Mouse (Mus musculus) liver, adult 2 months (tissue): Measurements from ENCODE around the gene Timm22. TPM values are rescaled to one million over a fixed set of nuclear protein-coding genes. Genes with fewer than 3 reads are reported as not detected.

ENCODE experiments used
- DNase-seq: peaks from one replicate; pipeline ENCODE4 v3.0.0-alpha.2; 2011; ENCODE audit warnings: low read depth, low spot score; ENCODE audit errors: extremely low read depth
- H3K27ac ChIP-seq: fragments of 200-500 bp; replicated peaks from 2 replicates; pipeline ENCODE4 v1.5.1; 2012; ENCODE audit warnings: low read depth, mild to moderate bottlenecking, control low read depth, inconsistent platforms, low read length; ENCODE audit not compliant: insufficient read depth
- H3K27me3 ChIP-seq: fragments of 200-500 bp; 2 replicates; pipeline ENCODE4 v1.6.1; 2012; ENCODE audit warnings: mild to moderate bottlenecking, moderate library complexity, low read length, inconsistent platforms; ENCODE audit not compliant: control insufficient read depth, insufficient read depth
- H3K36me3 ChIP-seq: fragments of 200-500 bp; 2 replicates; pipeline ENCODE4 v1.6.1; 2012; ENCODE audit warnings: low read length, inconsistent platforms; ENCODE audit not compliant: control insufficient read depth, insufficient read depth
- H3K4me1 ChIP-seq: fragments of 200-500 bp; 2 replicates; pipeline ENCODE4 v1.6.1; 2011; ENCODE audit warnings: low read length; ENCODE audit not compliant: control insufficient read depth, insufficient read depth
- H3K4me3 ChIP-seq: fragments of 200-500 bp; 2 replicates; pipeline ENCODE4 v1.5.1; 2011; ENCODE audit warnings: low read depth, mild to moderate bottlenecking, control low read depth, low read length, moderate library complexity; ENCODE audit not compliant: insufficient read depth
- H3K79me2 ChIP-seq: fragments of 200-500 bp; 2 replicates; pipeline ENCODE4 v1.6.1; 2012; ENCODE audit warnings: inconsistent platforms, mild to moderate bottlenecking, low read length, moderate library complexity; ENCODE audit not compliant: control insufficient read depth, insufficient read depth
- H3K9ac ChIP-seq: fragments of 200-500 bp; 2 replicates; pipeline ENCODE4 v1.6.1; 2012; ENCODE audit warnings: low read depth, mild to moderate bottlenecking, control low read depth, inconsistent platforms, low read length
- CTCF ChIP-seq: fragments of 200-500 bp; IDR thresholded peaks from 2 replicates; pipeline ENCODE4 v1.5.1; 2011; ENCODE audit warnings: low read depth, low read length, control low read depth
- POLR2A ChIP-seq: fragments of 200-500 bp; IDR thresholded peaks from 2 replicates; pipeline ENCODE4 v1.6.1; 2011; ENCODE audit warnings: low read length, control low read depth; ENCODE audit not compliant: insufficient read depth; ENCODE audit errors: extremely low read depth
- WGBS: fragments of 180-500 bp; shearing (Covaris S2); methylation state at CpG from one replicate; pipeline ENCODE4 v1.1.7; 2018; 5-methylcytosine and 5-hydroxymethylcytosine counted together
- polyA plus RNA-seq: library from polyadenylated mRNA; depleted of rRNA; stranded (reverse); fragments of >200 nt; gene quantifications from 2 replicates; pipeline ENCODE4 v1.2.3, GENCODE M21; 2012; rRNA removed
- total RNA-seq: library from RNA; depleted of rRNA; stranded (reverse); fragments of >200 nt; gene quantifications from 2 replicates; pipeline ENCODE4 v1.2.3, GENCODE M21; 2014; rRNA removed

Timm22 gene
- total and polyA plus RNA-seq, 2 experiments, result 6.0 to 7.9 TPM

GRCm38 (mm10) chr11:76456897-76457296, 50.1 kb downstream of the Timm22 start:
- Histone ChIP-seq H3K36me3 (no peaks in the 10 kb centered on the region), H3K27ac (no peak overlapping the region), H3K4me3 (no peak overlapping the region), H3K4me1 (no peaks in the 10 kb centered on the region), H3K79me2 (no peaks in the 10 kb centered on the region), H3K27me3 (no peaks in the 10 kb centered on the region), H3K9ac (no peak overlapping the region)
- DNase-seq, result no peak
- TF ChIP-seq CTCF (no peak), POLR2A (no peak)
- WGBS, result 85% methylated on average over 10 of the region's 10 CpGs

DNA sequence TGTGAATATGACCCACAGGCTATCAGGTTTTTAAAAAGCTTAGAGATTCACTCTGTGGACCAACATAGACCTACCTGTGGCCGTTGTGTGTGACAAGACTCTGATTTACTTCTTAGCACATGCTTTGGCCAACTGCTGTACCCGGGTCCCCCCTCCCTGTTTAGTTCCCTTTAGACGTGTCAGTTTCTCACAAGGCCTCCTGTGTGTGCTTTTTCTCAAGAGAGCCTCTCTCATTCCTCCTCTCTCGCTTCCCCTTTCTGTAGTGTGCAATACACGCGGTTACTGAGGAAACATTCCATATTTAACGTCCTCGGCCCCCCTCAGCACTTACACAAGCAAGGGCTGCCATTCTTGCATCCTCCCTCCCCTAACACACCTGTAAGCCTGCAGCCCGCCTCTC, 52.0 kb downstream of the Timm22 start:
- no peaks in the 10 kb centered on the region for H3K79me2 ChIP-seq
- H3K27ac ChIP-seq, result no peak overlapping the region
- no peaks in the 10 kb centered on the region for H3K4me1 ChIP-seq
- H3K4me3 ChIP-seq, result no peak overlapping the region
- no peaks in the 10 kb centered on the region for H3K36me3 ChIP-seq
- DNase-seq, result no peak
- no peak for TF ChIP-seq CTCF
- TF ChIP-seq POLR2A, result no peak
- no peaks in the 10 kb centered on the region for H3K27me3 ChIP-seq
- H3K9ac ChIP-seq, result no peak overlapping the region
- 82% methylated on average over 9 of the region's 9 CpGs for WGBS

DNA sequence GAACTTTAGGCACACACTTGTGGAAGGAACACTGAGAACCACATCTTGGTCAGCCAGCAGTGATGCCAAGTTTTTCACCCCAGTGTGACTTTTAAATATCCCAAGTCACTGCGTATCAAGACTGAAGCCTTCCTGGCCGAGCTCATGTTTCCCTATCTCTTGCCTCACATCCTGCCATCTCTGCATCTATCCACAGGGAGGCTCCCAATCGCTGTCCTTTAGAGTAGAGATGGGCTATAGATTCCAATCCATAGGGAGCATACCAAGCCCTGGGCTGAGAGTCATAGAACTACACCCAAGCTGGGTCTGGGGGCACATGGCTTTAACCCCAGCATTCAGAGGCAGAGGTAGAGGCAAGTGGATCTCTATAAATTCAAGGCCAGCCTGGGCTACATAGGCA, 52.7 kb downstream of the Timm22 start:
- H3K79me2 ChIP-seq, result no peaks in the 10 kb centered on the region
- H3K36me3 ChIP-seq, result no peaks in the 10 kb centered on the region
- 63% methylated on average over 3 of the region's 3 CpGs for WGBS
- no peak for TF ChIP-seq CTCF
- no peak for TF ChIP-seq POLR2A
- no peak overlapping the region for H3K27ac ChIP-seq
- no peak overlapping the region for H3K4me3 ChIP-seq
- H3K4me1 ChIP-seq, result no peaks in the 10 kb centered on the region
- no peak for DNase-seq
- no peaks in the 10 kb centered on the region for H3K27me3 ChIP-seq
- no peak overlapping the region for H3K9ac ChIP-seq

DNA sequence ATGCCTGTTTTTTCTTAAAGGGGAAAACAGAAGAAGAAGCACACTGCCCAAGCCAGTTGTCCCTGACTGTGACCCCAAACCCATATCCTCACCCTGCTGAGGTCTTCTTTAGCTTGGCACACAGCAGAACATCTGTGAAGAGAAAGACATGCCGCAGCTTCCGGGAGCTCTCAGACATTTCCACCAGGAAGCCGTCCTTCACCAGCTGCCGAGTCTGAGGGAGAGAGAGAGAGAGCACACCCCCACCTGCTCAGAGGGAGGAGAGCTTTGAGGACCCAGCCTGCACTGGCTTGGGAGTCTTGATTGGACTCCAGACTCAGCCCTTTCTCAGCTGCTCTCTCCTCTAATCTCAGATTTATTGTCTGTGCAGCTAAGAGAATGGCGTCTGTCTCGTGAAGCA, 54.4 kb downstream of the Timm22 start:
- Histone ChIP-seq H3K79me2 (no peaks in the 10 kb centered on the region), H3K27ac (no peak overlapping the region), H3K4me3 (no peak overlapping the region), H3K36me3 (no peaks in the 10 kb centered on the region), H3K4me1 (no peaks in the 10 kb centered on the region), H3K27me3 (no peaks in the 10 kb centered on the region), H3K9ac (no peak overlapping the region)
- TF ChIP-seq POLR2A (no peak), CTCF (no peak)
- 73% methylated on average over 6 of the region's 6 CpGs for WGBS
- no peak for DNase-seq

- Histone ChIP-seq H3K4me1 (no peaks in the 10 kb centered on the region), H3K4me3 (no peak overlapping the region), H3K9ac (no peak overlapping the region), H3K36me3 (no peaks in the 10 kb centered on the region), H3K27me3 (no peaks in the 10 kb centered on the region), H3K79me2 (no peaks in the 10 kb centered on the region), H3K27ac (no peak overlapping the region)
- DNase-seq, result no peak
- TF ChIP-seq CTCF, result no peak
- TF ChIP-seq POLR2A, result no peak
- 93% methylated on average over 5 of the region's 5 CpGs for WGBS
Measured at GRCm38 (mm10) chr11:76461696-76462095, 54.9 kb downstream of the Timm22 start.

DNA sequence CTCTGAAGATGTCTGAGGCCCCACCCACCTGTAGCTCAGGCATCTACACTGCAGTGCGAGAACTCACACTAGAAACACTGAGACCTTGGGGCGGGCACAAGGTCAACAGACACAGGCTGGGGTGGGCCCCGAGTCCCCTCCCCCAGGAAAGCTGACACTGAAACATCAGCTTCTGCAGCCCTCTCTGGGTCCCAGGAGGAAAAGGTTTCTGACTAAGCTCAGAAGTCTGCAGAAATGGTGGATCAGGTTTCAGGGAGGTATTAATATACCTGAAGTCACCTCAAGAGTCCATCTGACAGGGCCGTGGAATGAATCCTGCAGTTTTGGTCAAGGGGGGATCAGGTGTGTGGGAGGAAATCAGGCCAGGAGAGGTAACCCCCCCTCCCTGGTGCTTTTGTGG, 59.1 kb downstream of the Timm22 start:
- no peaks in the 10 kb centered on the region for H3K36me3 ChIP-seq

More for the DNA sequence above, 59.1 kb downstream of the Timm22 start:
- Histone ChIP-seq H3K9ac (no peak overlapping the region), H3K4me1 (no peaks in the 10 kb centered on the region), H3K79me2 (no peaks in the 10 kb centered on the region), H3K27ac (no peak overlapping the region), H3K27me3 (no peaks in the 10 kb centered on the region), H3K4me3 (no peak overlapping the region)
- DNase-seq, result no peak
- TF ChIP-seq POLR2A, result no peak
- TF ChIP-seq CTCF, result no peak
- WGBS, result 88% methylated on average over 4 of the region's 4 CpGs

Other genes starting within 250 kb of the Timm22 start
- 18.9 and 22.8 TPM in 2 replicates for gene Vps53, start 227.3 kb upstream of the Timm22 start, total RNA-seq
- gene Vps53, start 227.3 kb upstream of the Timm22 start, polyA plus RNA-seq, result 19.3 and 22.4 TPM in 2 replicates
- gene Fam57a, start 227.3 kb upstream of the Timm22 start, total RNA-seq, result 3.0 and 3.4 TPM in 2 replicates
- 3.5 and 5.3 TPM in 2 replicates for gene Fam57a, start 227.3 kb upstream of the Timm22 start, polyA plus RNA-seq
- 0.46 and 0.54 TPM in 2 replicates for gene Dbil5, start 189.3 kb upstream of the Timm22 start, total RNA-seq
- 0.19 and 0.46 TPM in 2 replicates for gene Dbil5, start 189.3 kb upstream of the Timm22 start, polyA plus RNA-seq
- gene Gemin4, start 189.3 kb upstream of the Timm22 start, total RNA-seq, result 0.65 and 3.3 TPM in 2 replicates
- gene Gemin4, start 189.3 kb upstream of the Timm22 start, polyA plus RNA-seq, result 3.3 and 3.8 TPM in 2 replicates
- gene Mrm3, start 163.2 kb upstream of the Timm22 start, total RNA-seq, result 7.9 and 10.1 TPM in 2 replicates
- gene Mrm3, start 163.2 kb upstream of the Timm22 start, polyA plus RNA-seq, result 7.1 and 7.8 TPM in 2 replicates
- 45.0 and 56.1 TPM in 2 replicates for gene Glod4, start 163.2 kb upstream of the Timm22 start, total RNA-seq
- 9.3 and 9.8 TPM in 2 replicates for gene Glod4, start 163.2 kb upstream of the Timm22 start, polyA plus RNA-seq
- 1.0 and 2.2 TPM in 2 replicates for gene Nxn, start 7.8 kb upstream of the Timm22 start, total RNA-seq
- 1.3 and 1.6 TPM in 2 replicates for gene Nxn, start 7.8 kb upstream of the Timm22 start, polyA plus RNA-seq
- 3.7 and 3.9 TPM in 2 replicates for gene Abr, start 215.4 kb downstream of the Timm22 start, total RNA-seq
- gene Abr, start 215.4 kb downstream of the Timm22 start, polyA plus RNA-seq, result 2.2 and 3.3 TPM in 2 replicates